Mouse (Mus musculus) MEL-GATA-1-ER (cell line): ENCODE measurements around the gene Tnrc6c.

Experiments
- DNase-seq: peaks from one replicate; pipeline ENCODE4 v3.0.0-alpha.2; 2012; ENCODE audit warnings: low read depth; ENCODE audit errors: extremely low read depth

The Tnrc6c gene

DNA sequence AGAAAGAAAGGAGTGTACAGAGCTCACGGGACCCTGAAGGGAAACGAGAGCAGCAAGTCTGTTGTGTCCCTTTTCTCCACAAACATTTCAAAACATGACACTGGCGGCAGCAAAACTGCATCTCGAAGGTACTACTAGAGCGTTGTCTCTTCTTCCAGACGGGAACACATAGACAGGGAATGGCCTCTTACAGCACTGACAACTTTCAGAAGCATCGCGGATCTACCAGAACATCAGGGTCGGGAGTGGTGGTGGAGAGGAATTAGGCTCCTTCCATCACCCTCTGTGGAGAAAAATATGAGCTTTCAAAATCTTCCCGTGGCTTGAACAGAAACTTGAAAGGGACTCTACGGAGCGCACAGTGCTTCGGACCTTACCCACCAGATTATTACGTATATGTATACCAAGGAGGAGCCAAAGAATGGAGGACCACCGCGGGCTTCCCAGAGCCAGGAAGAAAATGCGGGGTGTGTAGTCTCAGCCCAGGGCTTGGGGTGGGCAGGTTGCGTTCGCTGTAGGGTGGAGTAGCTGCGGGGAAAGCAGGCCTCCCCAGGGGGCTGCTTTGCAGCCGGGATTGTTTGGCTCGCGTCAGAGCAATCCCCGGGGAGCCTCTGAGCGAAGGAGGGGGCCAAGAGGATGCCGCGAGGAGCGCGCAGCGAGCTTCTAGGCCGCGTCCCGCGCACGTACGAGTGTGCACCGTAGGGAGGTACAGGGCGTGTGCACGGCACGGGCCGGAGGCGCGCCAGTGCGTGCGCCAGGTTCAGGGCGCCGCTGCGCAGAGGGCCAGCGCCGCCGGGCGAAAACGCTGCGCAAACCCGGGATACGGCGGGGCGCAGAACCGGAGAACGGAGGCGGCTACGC lies at the start of gene Tnrc6c:
TSS of gene Tnrc6c (plus strand) at position 799 of the 861 bp plus-strand sequence.
- no peak for DNase-seq

DNA sequence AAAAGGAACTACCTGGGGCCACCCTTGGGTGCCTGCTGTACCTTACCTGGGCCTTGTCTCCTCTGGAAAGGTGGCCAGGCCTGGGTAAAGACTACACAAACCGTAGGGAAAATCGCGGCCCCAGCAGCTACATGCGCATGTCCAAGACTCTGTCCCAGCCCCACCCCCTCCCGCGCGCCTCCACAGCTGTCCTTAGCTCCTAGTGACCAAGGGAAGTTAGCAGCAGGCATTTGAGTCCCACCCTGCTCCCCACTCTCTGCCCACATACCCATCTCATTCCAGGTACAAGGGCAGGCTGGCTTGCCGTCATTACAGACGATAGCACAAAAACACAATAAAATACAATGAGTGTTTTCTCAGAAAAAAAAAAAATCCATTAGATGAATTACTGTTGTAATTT lies 48.0 kb upstream of the Tnrc6c start:
- DNase-seq: no peak

DNA sequence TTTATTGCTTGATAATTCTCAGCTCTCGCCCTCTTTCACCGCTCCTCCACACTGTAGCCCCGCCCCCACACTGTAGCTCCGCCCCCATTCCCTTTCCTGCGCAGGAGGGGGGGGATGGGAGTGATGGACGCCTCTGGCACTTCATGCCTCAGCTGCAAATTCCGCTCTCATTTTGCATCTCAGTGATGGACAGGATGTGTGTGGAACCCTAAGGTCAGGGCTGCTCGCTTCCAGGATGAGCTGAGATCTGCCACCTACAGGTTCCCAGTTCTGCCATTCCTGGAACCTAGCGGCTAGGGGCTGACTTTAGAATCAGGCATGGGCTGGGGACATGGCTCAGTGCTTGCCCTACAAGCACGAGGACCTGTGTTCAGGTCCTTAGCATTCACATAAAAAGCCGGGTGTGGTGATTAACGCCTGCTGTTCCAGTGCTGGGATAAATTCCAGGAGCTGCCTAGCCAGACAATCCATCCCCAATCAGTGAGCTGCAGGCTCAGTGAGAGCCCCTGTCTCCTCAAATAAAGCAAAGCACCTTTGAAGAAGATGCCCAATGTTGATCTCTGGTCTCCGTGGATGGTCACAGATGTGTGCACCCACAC lies 47.4 kb upstream of the Tnrc6c start:
- DNase-seq: no peak

DNA sequence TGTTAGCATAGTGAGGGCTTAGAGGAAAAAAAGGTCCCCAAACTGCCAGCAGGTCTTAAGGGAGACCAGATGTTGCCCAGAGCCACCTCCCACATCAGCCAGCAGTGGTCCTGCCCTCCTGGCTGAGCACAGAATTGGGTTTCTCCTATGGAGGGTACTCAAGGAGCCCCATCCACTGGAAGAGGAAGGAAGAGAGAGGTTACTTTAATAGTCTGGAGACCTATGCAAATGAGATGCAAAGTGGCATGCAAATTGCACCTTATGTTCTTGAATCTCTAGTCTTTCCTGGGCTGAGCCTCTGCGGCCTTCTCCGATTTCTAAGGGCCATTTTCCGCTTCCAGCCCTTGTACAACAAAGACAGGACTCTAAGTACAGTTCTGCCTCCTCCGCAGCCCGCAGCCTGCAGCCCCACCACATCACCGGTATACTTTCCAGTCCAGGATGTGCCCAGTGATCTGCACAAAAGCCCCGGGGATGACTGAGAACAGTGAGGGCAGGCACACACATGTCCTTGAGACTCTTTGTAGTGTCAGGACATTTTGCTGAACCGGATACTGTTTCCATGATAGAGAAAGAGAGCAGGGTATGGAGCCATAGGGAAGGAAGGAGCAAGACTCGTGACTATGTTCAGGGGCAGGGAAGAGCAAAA lies 45.8 kb upstream of the Tnrc6c start:
- DNase-seq: no peak

DNA sequence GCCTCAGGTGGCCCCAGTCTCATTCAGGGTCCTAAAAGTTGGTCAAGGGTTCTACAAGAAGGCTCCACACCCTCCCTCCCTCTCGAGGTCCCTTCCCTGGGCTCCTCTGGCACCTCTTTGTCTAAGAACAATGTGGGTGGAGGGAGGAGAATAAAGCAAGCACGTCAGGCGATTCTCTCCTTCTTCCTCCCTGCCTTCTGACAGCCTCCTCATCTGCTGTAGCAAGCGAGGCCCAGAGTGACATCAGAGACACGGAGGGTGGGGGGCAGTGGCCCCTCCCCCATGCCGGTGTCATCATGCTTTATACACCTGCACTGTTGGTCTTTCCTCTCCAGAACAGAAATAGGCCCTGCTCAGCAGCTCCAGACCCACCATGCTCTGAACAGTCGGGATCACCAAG lies 45.1 kb upstream of the Tnrc6c start:
- no peak for DNase-seq

DNA sequence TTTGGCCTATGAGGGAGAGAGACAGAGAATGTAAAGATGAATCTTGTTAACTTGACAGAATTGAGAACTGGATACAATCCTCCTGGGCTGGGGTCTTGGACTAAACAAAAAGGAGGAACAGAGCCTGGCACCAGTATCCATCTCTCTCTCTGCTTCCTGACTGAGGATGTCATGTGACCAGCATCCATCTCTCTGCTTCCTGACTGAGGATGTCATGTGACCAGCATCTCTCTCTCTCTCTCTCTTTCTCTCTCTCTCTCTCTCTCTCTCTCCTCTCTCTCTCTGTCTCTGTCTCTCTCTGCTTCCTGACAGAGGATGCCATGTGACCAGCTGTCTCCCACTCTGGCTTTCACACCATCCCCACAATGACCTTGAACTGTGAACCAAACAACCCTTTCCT lies 43.5 kb upstream of the Tnrc6c start:
- DNase-seq: no peak

DNA sequence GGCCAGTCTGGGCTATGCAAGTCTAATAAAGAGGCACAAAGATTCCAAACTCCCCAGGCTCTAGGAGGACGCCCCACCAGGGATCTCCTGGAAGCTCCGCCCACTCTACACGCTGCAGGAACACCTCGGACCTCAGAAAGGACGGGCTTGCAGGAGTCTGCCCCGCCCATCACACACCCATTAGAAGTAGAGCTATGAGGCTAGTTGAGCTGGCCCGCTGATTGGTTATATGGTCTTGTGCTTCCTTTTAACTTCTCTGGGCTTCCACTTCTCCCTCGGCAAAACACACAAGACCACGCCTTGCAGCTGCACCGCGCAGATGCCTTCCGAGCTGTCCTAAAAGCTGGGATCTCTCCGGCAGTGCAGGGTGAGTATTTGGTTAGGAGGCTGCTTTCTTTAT lies 43.0 kb upstream of the Tnrc6c start:
- peak; percentile 93 for DNase-seq

DNA sequence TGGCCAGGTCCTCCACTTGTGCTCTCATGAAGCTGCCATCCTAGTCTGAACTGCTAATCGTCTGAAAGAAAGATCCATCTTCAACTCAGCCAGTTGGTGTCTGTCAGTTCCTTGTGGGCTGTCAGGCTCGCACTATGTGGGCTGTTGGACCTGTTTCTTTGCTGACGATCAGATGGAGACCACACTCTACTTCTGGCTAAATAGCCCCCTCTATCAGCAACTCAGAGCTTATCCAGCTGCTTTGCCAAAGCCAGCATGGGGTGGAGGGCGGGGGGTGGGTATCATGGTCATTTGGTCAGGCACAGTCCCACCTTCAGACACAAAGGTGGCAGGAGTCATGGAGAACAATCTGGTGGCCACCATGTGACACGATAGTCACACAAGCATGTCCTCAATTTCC lies 42.2 kb upstream of the Tnrc6c start:
- DNase-seq: no peak

DNA sequence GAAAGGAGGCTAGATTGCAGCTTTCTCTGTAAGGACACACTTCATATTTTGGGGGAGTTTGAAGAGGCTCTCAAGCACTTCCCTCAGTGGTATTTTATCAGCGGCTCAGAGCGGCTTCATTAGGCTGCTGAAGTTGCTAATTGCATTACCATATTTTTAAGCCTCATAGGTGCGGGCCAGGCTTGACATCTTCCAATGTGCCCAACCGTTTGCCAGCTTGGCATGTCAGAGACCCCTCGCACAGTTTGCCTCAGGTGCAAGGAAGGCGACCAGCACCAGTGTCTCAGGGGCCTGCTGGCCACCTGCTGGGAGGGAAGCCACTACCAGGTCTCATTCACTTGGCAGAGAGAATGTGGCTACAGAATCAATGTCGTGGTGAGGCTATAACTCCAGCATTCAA lies 41.2 kb upstream of the Tnrc6c start:
- DNase-seq: no peak

DNA sequence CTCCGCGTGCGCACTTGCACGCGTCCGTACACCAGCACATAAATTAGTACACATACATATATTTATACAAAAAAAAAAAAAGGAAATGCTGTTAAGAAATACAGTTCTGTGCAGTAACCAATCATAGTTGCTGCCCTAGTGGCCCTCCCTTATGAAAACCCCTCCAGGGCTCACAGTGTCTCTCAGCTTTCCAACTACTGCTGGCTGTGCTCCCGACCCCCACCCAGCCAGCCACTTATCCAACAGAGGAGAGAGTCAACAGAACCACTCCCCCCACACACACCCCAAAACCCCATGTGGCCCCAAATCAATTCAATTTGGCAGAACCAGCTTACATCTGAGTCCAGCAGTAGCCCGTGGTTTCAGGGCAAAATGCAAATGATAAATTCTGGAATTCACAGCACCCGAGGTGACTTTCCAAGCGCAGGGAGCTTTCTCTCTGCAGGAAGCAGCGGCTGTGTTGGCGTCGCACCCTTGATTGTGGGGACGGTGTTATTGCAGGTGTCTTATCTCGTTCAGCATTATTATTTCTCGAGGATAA lies 36.7 kb upstream of the Tnrc6c start:
- no peak for DNase-seq

DNA sequence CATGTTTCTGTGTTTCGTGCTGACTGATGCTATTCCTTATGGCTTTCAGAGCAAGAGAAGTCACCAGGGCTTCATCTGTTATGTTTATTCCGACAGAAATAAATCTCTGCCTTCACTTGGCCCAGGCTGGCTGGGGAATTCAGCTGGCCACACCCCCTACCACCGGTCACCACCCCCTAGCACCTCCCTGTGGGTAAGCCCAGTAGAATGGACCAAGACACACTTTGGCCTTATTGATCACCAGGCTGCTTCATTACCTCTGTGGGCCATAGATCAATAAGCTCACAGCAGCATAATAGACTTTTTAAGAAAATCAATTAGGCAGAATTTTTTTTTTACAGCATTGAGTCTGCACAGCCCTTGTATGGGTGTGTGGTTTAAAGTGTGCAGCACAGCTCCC lies 35.9 kb upstream of the Tnrc6c start:
- no peak for DNase-seq

DNA sequence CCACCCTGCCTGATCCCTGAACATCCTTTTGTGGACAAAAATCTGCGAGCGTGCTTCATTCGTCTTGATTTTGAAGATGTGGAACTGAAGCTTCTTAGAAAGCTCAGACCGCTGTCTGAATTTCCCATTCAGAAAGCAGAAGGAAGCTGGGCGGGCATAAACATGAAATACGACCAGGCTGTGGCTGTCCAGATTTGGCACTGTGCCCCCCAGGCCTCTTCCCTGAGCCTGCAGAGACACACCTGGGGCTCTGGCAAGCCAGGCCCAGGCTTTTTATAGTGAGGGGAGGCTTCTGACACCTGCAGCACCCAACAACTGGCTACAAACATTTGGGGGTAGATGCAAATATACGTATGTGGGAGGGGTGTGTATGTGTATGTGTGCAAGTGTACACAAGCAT lies 35.3 kb upstream of the Tnrc6c start:
- no peak for DNase-seq

DNA sequence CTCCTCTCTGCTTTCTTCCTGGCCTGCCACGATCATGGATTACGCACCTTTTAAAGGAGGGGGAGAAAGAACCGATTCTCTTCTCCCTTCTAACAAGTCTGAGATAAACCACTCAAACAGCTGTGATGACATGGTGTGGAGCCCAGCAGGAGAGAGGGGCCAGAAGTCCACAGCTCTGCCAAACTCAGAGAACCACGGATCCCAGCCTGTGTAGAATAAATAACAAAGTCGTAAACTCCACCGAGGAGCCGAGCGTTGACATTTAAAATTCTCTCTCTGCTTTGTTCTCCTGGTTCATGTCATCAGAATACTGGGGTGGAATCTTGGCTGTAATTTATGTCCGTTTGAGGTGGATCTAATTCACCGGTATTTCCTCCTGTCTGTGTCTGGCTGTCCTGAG lies 34.5 kb upstream of the Tnrc6c start:
- DNase-seq: no peak

DNA sequence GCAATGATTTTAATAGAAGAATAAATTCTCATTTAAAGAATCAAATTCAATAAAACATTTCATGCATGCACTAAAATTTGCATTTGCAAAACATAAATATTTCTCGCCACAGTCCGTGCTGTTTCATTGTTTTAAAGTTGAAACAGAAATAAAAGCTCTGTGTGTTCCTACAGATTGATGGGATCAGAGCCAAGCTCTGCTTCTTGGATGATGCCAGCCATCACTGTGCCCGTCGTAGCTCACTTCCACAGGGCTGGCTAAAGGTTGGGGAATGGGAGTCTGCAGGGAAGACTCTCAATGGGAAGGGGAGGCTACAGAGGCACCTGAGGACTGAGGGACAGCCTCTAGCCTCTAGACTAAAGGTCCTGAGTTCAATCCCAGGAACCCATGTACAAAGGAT lies 28.9 kb upstream of the Tnrc6c start:
- no peak for DNase-seq

DNA sequence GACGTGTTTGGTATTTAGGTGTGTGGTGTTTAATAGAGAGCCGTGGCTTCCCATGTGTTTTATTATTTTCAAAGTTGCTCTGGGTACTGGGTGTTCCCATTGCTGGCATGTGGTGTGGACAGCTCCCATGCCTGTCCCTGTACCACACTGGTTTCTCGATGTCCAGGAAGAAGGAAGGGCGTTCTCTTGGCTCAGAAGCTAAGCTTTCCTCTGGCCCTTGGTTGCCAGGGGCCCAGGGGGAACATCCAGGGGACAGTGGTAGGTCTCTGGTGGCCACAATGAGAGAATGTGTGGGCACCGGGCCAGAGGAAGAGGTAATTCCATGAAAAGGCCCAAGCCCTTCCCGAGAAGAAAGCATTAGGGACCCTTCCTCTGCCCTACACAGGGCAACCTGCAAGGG lies 27.5 kb upstream of the Tnrc6c start:
- no peak for DNase-seq

DNA sequence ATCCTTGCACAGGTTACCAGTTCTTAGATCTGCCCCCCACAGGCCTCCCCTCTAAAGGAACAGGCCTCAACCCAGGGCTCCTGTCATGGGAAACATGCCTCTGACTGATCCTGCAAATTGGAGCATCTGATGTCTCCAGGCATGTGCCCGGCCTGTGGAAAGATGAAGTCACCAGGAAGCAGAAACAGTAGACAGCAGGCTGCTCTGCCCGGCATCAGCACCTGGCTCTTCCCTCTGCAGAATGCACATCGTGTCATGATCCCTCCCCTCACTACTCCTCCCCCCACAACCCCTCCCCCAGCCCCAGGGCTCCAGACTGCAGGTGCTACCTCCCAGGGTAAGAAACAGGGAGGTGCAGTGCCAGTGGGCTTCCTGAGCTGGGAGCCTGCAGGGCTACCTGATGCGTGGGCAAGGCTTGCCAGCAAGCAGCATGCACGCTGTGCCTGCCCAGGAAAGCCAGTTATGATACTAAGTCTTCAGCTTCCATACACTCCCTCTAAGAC lies 27.0 kb upstream of the Tnrc6c start:
- DNase-seq: no peak

DNA sequence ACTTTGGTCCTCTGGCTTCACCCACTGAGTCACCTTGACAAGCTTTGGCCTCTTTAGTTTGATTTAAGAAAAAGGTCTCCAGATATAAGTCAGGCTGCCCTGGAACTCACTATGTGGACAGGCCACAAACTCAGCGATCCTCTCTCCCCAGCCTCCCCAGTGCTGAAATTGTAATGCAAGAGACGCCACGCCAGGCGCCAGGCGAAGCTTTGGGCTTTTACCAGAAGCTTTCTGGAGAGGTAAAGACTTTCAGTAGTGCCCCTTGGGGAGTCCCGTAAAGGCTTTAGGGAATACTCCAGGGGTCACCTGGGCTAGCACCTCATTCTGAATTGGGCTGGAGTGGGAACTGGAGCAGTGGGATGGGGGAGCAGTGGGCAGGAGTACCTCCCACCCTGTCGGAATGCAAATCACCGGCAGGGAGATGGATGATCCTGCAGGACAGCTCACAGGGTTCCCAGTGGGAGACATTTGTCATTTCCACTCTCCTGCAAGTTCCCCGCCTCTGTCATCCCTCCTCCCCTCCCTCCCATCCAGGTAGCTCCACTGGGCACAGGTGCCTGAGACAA lies 26.3 kb upstream of the Tnrc6c start:
- no peak for DNase-seq

DNA sequence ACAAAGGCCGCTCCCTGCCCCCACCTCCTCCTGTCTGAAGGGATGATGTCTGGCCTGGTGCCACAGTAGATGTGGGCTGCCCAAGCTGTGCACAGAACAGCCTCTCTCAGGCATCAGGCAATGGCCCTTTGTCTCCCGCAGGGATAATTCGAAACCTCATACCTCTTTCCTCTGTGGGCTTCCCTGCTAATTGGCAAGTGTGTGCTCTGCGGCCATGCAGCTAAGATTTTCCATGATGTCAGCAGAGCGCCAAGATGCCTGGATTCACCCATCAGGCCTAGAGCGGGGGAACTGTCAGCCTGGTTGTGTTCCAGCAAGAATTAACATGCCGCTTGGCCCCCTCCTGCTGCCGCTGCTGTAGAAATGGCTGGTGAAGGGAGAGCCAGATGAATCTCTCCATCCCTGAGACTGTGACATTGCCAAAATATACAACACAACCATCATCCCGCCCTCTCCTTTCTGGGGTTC lies 25.7 kb upstream of the Tnrc6c start:
- no peak for DNase-seq

DNA sequence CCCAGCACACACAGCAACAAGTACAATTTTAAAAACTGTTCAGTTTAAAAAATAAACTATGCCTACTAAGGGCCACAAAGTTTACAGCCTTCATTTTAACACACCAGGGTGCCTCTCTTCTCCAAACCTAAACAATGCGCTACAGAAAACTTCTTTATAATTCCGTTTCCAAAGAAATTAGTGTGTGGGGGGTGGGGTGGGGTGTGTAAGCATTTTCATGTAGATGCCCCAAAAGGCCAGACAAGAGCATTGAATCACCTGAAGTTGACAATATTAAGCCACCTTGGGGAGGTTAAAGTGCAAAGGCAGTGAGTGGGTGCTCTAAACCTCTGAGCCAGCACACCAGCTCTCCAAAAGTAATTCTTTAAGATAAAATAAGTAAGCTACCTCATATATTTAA lies 24.2 kb upstream of the Tnrc6c start:
- no peak for DNase-seq

DNA sequence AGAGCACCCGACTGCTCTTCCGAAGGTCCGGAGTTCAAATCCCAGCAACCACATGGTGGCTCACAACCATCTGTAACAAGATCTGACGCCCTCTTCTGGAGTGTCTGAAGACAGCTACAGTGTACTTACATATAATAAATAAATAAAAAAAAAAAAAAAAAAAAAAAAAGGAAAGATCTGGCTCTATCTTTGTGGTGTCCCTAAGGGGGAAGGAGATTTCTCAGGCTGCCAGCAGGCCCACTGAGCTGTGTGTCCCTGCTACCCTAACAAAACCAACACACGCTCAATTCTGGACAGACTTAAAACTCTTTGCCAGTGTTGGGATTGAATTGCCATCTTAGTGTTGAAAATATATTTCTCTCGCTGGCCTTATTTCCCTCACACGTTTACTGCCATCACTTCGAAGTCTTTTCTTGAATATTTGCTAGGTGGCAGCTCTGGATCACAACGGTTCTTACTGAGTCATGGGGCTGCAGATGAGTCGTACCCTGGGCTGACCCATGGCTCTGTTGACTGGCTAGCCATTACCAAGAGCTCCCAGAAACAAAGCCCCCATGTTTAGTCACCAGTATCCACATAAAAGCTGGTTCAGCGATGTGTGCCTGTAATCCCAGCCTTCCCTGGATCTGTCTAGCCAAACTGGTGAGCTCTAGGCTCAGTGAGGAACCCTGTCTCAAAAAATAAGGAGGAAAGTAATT lies 23.1 kb upstream of the Tnrc6c start:
- no peak for DNase-seq

DNA sequence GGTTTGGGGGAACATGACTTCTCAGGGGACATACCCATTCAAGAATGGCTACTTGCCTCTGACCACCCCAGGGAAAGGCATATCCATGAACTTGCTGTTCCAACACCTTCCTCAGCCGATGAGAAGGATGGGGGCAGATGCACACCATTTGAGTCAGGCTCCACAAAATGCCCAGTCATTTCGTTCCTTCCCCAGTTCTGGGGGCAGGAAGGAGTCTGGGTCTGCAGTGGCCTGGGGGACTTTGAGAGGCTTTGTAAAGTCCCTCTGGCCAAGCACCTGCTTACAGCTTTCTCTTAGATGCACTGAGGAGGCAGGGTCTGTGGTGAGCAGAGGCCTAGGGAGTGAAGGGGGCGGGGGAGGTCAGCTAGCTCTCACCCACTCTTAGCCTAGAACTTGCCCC lies 20.8 kb upstream of the Tnrc6c start:
- no peak for DNase-seq
